Mouse (Mus musculus): ENCODE measurements around the gene Chia1.
"Not testable (repeated sequence)": the region's sequence is repeated elsewhere in the genome, so short reads cannot be mapped to it uniquely, and the experiment has no call there.

Gene Chia1

DNA sequence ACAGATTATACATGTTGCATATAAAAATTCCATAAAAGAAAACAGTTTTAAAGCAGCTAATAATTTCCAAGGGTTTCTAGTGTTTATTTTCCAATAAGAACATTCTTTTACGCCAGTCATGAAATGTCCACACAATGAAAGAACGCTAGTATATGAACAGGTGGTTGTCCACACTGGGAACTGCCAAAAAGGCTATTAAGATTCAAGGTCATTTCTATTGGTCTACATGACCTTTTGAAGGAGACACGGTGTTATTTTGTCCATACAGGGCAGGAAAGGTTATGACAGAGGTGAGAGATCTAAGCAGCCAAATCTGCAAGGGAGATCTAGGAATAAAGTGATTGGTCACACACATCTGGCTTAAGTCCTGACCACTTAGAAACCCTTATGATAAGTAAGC is at the start of gene Chia1:
Gene Chia1 (plus strand): TSS at position 301 of the 400 bp plus-strand sequence.
- in situ Hi-C loops (cut with MboI, MseI) = no loop called here

DNA sequence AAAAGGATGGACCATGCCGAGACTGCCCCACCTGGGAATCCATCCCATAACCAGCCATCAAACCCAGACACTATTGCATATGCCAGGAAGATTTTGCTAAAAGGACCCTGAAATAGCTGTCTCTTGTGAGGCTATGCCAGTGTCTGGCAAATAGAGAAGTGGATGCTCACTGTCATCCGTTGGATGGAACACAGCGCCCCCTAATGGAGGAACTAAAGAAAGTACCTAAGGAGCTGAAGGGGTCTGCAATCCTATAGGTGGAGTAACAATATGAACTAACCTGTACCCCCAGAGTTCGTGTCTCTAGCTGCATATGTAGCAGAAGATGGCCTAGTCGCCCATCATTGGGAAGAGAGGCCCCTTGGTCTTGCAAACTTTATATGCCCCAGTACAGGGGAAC is 45.3 kb upstream of the Chia1 start:
- in situ Hi-C loops (cut with MboI, MseI) = loop anchor here (5.0 kb wide), 1 partner anchor 65 kb away; no protein-coding TSS in a partner anchor

DNA sequence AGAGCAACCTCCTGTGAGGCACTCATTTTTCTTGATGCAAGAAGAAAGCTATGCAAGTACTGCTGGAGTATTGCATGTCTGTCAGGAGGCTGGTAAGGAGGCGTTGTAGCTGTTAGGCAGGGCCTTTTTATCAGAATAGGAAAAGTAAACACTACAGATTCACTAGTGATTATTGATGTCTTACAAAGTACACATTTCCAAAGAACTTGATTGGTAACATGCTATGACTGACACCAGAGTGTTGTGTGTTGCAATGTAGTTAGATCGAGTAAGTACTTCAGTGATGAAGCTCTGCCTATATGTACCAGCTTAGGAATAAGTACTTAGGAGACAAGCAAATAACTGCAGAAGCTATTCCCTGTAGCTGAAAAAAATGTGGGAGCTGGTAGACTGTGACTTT is 42.0 kb upstream of the Chia1 start:
- in situ Hi-C loops (cut with MboI, MseI) = no loop called here

DNA sequence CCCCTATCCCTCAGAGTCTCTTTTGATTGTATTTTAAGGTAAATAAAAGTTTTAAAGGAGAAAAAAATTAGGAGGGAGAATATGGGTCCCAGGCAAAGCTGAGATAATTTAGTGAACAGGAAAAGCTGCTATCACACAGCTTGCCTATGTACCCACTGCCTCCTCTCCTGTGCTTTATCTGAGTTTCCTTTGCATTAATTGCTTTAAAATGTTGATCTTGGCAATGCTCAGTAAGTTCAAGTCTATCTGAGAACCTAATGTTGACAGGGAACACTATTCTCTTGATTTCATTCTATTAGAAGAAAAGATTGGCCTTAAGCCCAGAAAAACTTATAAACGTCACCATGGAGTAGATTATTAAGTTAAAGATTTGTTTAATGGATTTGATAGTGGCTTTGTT is 38.2 kb upstream of the Chia1 start:
- in situ Hi-C loops (cut with MboI, MseI) = no loop called here

DNA sequence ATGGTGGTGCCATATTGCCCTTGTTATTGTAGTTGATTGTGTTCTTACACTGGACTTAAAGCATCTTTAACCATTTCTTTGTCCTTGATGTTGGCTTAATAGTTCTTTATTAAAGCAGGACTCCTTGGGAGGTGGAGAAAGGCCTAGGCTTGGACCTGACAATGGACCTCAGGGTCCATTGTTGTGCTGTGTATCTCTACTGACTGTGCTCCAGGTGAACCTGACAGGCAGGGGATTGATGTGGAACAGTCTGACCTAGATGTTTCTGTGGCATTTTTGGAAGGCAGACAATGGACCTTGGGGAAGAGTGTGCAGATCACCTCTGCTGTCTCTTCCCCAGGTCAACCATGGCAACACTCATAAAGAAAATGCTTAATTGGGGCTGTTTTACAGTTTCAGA is 14.0 kb downstream of the Chia1 start:
- in situ Hi-C loops (cut with MboI, MseI) = loop anchor here (5.0 kb wide), 1 partner anchor 175 kb away; no protein-coding TSS in a partner anchor

DNA sequence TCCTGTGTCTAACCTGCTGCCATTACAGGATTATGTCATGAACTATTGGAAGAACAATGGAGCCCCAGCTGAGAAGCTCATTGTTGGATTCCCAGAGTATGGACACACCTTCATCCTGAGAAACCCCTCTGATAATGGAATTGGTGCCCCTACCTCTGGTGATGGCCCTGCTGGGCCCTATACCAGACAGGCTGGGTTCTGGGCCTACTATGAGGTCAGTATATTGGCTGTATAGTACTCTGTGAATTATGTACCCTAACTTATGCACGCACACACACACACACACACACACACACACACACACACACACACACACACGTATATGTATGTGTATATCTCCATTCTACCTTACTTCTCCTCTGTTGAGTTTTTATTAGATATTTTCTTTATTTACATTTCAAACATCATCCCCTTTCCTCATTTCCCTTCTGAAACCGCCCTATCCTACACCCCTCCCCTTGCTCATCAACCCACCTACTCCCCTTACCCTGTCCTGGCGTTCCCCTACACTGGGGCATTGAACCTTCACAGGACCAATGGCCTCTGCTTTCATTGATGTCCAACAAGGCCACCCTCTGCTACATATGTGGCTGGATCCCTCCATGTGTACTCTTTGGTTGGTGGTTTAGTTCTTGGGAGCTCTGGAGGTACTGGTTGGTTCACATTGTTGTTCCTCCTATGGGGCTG is 15.9 kb downstream of the Chia1 start:
- in situ Hi-C loops (cut with MboI, MseI) = loop anchor here (5.0 kb wide), 1 partner anchor 173 kb away; no protein-coding TSS in a partner anchor

DNA sequence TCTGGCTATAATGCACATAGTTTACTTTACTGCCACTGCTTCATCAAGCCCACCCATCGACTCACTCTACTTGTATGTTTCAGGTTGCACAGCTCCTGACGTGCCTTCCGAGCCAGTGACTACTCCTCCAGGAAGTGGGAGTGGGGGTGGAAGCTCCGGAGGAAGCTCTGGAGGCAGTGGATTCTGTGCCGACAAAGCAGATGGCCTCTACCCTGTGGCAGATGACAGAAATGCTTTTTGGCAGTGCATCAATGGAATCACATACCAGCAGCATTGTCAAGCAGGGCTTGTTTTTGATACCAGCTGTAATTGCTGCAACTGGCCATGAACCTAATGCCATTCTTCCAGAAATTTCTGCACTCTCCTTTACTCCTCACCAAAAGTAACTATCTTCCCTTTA is 18.7 kb downstream of the Chia1 start:
- in situ Hi-C loops (cut with MboI, MseI) = no loop called here

DNA sequence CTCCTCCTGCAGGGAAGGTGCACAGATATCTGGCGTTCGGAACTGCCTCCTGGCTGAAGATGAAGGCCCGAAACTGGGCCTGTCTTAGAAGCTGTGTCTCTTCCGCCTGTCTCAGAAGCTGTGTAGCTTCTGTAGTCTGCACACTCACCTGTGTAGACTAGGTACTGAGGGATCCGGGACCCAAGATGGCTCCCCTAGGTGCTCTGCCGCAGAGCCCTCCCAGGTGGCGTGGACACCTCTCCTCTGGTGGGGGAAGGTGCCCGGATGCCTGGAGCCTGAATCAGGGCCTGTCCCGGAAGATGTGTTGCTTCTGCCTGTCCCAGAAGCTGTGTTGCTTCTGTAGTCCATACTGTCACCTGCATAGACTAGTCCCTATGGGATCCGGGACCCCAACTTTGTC is 31.1 kb downstream of the Chia1 start:
- in situ Hi-C loops (cut with MboI, MseI) = loop anchor here (5.0 to 10.0 kb wide), 3 partner anchors 88 to 1261 kb away; no protein-coding TSS in a partner anchor

DNA sequence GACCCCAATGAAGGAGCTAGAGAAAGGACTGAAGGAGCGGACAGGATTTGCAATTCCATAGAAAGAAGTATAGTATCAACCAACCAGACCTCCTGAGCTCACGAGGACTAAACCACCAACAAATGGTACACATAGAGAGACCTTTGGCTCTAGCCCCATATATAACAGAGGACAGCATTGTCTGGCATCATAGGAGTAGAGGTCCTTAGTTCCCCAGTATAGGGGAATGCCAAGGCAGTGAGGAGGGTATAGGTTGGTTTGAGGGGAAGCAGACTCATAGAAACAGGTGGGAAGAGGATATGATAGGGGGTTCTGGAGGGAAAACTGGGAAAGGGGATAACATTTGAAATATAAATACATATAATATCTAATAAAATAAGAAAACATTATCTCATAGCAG is 41.4 kb downstream of the Chia1 start:
- in situ Hi-C loops (cut with MboI, MseI) = no loop called here

DNA sequence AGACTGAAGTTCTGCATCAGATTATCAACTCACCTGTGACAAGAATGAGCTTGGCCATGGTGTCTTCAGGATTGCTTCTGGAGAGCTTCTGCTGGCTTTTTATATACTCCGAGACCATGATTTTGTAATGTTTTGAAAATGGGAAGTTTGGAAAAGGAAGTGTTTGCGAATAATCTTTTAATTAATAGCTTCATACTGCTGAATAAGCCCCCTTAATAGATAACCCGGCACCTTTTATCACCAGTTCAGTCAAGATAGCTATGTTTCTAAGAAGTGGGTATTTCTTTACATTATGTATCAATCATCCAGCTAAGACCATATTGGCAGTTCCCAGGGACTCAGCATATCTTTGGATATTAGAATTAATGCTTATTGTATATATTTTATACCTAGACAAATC is 54.4 kb downstream of the Chia1 start, which contains the start of gene Chil3:
Gene Chil3 (minus strand): TSS at position 101 of the 400 bp plus-strand sequence.
- in situ Hi-C loops (cut with MboI, MseI) = loop anchor here (5.0 kb wide), 1 partner anchor 50 kb away; the partner anchor contains the start of gene Chil4

DNA sequence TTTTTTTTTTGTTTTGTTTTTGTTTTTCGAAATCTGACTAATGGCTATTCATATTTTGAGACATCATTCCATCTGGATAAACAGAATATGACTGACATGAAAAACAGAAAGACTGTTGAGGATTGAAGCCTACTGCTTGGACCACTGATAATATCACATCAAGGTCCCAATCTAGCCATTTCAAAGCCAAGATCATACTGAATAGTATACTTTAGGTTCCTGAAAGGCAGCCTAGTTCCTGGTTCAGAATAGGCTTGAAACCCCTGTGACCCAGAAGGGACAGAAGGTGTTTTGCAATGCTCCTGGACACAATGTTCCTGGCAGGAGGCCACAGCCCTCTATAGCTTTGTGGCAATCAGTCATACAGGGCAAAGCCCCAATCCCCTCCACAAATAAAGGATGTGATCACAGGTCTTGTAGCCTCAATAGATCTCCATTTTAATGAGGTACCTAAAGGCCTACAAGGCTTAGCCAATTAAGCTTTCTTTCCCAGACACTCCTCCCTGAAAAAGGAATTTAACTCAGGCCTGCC is 57.6 kb downstream of the Chia1 start:
- in situ Hi-C loops (cut with MboI, MseI) = no loop called here

DNA sequence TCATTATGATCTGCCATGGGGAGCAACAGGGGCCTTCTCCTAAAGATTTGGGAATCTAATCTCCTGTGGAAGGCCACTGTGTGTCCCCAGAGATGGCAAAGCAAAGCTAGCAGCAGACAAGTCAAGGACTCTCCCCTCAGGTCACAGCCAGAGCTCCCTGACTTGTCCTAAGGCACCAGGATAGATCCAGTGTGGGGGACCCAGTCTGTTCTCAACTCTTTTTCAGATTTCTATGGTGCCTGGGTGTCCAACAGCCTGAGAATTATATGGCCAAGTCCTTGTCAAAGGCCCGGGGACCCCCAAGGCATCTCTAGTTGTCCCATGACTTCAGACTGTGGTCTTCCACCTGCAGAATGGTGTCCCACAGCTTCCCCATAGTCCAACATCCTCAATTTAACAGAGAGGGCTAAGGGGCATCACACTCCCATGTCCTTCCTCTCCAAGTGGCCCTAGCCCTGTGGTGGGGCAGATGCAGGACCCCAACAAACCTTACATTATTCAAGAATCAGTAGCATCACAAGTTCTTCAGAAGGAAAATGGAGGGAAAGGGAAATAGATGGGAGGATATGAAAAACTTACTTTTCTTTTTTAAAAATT is 58.2 kb downstream of the Chia1 start:
- in situ Hi-C loops (cut with MboI, MseI) = no loop called here

DNA sequence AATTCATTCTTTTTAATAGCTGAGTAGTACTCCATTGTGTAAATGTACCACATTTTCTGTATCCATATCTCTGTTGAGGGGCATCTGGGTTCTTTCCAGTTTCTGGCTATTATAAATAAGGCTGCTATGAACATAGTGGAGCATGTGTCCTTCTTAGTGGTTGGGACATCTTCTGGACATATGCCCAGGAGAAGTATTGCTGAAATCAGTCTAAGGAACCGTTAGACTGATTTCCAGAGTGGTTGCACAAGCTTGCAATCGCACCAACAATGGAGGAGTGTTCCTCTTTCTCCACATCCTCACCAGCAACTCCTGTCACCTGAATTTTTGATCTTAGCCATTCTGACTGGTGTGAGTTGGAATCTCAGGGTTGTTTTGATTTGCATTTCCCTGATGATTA is 59.5 kb downstream of the Chia1 start:
- in situ Hi-C loops (cut with MboI, MseI) = not testable (repeated sequence)

DNA sequence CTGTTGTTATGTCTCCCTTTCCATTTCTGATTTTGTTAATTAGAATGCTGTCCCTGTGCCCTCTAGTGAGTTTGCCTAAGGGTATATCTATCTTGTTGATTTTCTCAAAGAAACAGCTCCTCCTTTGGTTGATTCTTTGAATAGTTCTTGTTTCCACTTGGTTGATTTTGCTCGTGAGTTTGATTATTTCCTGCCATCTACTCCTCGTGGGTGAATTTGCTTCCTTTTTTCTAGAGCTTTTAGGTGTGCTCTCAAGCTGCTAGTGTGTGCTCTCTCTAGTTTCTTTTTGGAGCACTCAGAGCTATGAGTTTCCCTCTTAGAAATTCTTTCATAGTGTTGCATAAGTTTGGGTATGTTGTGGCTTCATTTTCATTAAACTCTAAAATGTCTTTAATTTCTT is 61.9 kb downstream of the Chia1 start:
- in situ Hi-C loops (cut with MboI, MseI) = not testable (repeated sequence)

DNA sequence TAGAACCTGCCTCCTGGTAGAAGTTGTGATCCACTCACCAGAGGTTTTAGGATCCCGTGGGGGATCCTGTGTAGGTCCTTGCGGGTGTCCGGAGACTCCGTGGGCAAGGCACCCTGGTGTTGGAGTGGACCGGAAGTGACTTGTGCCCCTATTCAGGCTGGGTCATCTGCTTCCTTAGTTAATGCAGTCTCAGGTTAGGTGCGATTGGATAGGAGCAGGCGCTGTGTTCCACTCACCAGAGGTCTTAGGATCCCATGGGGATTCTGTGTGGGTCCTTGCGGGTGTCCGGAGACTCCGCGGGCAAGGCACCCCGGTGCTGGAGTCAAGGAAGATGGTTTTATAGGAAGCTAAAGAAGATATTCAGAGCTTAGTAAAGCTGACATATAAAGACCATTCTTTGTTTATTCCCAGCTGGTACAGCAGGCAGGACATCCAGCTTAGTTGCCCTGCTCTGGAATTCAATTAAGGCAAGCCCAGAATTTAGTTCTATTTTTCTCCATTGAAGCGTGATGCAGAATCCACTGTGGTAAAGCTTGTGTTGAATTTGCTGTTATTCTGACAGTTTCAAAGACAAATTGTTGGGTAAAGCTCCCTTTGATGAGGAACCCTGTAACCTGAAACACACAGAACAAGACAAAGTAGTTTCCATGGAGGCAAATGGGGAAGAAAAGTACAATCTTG is 64.6 kb downstream of the Chia1 start:
- in situ Hi-C loops (cut with MboI, MseI) = no loop called here

All from regulatory T cell (primary cell).